Mouse (Mus musculus): Measurements from ENCODE around the gene Slc35b2.

Slc35b2 gene

GRCm38 (mm10) chr17:45565103-45565502 lies 1.4 kb downstream of the Slc35b2 start:
- DNase-seq: no peak

GRCm38 (mm10) chr17:45566031-45566359 lies 2.3 kb downstream of the Slc35b2 start:
- no peak for DNase-seq

GRCm38 (mm10) chr17:45566360-45567161 lies 2.9 kb downstream of the Slc35b2 start:
- no peak for DNase-seq

GRCm38 (mm10) chr17:45567162-45567601 lies 3.5 kb downstream of the Slc35b2 start:
- no peak for DNase-seq

- DNase-seq: no peak
Observed at GRCm38 (mm10) chr17:45568990-45569389, 5.3 kb downstream of the Slc35b2 start.

GRCm38 (mm10) chr17:45569999-45570398 lies 6.3 kb downstream of the Slc35b2 start:
- no peak for DNase-seq

- peak; percentile 70 for DNase-seq
Observed at GRCm38 (mm10) chr17:45572103-45573086, 8.7 kb downstream of the Slc35b2 start.

GRCm38 (mm10) chr17:45573087-45573779 lies 9.6 kb downstream of the Slc35b2 start, which contains the start of gene Hsp90ab1:
TSS of gene Hsp90ab1 (minus strand) at chr17:45573271.
- DNase-seq: peak; percentile 99

- DNase-seq: peak; percentile 95
Observed at GRCm38 (mm10) chr17:45573780-45574123, 10.1 kb downstream of the Slc35b2 start.

- DNase-seq: peak; percentile 84
Observed at GRCm38 (mm10) chr17:45574129-45574761, 10.6 kb downstream of the Slc35b2 start.

- DNase-seq: no peak
Observed at GRCm38 (mm10) chr17:45575123-45575897, 11.6 kb downstream of the Slc35b2 start.

GRCm38 (mm10) chr17:45578242-45578641 lies 14.6 kb downstream of the Slc35b2 start:
- no peak for DNase-seq

- DNase-seq: no peak
Observed at GRCm38 (mm10) chr17:45578843-45579242, 15.2 kb downstream of the Slc35b2 start.

GRCm38 (mm10) chr17:45579554-45579953 lies 15.9 kb downstream of the Slc35b2 start:
- DNase-seq: no peak

GRCm38 (mm10) chr17:45580958-45581477 lies 17.3 kb downstream of the Slc35b2 start:
- no peak for DNase-seq

- DNase-seq: peak; percentile 73
Observed at GRCm38 (mm10) chr17:45581567-45581983, 17.9 kb downstream of the Slc35b2 start.

- no peak for DNase-seq
Observed at GRCm38 (mm10) chr17:45582188-45582587, 18.5 kb downstream of the Slc35b2 start.

- no peak for DNase-seq
Observed at GRCm38 (mm10) chr17:45582715-45583355, 19.2 kb downstream of the Slc35b2 start.

- peak; percentile 68 for DNase-seq
Observed at GRCm38 (mm10) chr17:45584096-45584896, 20.6 kb downstream of the Slc35b2 start.
